Mouse (Mus musculus) G1E-ER4 (cell line): ENCODE measurements around the gene Ankrd33b. TPM values are rescaled to one million over a fixed set of nuclear protein-coding genes. Genes with fewer than 3 reads are reported as not detected.

Source experiments
- GATA1 ChIP-seq: IDR thresholded peaks from one replicate; pipeline ENCODE4 v1.8.0; 2012; ENCODE audit warnings: low read length, inconsistent platforms
- polyA plus RNA-seq: library from polyadenylated mRNA; stranded (reverse); fragments of >175 nt; gene quantifications from 2 replicates; pipeline ENCODE4 v1.2.3, GENCODE M21; 2012

Ankrd33b gene
- polyA plus RNA-seq, 1 experiment = not detected

DNA sequence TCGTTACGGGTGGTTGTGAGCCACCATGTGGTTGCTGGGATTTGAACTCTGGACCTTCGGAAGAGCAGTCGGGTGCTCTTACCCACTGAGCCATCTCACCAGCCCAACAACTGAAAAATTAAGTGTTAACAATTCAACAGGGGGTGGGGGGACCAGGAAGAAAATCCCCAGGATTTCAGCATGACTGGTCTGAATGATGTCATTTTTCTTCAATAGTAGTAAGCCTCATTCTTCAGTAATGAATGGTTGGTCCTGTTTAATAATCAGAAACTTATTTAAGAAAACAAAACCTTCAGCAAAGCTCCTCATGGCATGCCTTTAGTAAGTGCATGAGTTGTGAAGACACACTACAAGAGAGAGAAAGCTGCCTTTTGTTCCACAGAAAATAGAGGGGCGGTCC is 32.7 kb downstream of the Ankrd33b start:
- no peak for TF ChIP-seq GATA1

DNA sequence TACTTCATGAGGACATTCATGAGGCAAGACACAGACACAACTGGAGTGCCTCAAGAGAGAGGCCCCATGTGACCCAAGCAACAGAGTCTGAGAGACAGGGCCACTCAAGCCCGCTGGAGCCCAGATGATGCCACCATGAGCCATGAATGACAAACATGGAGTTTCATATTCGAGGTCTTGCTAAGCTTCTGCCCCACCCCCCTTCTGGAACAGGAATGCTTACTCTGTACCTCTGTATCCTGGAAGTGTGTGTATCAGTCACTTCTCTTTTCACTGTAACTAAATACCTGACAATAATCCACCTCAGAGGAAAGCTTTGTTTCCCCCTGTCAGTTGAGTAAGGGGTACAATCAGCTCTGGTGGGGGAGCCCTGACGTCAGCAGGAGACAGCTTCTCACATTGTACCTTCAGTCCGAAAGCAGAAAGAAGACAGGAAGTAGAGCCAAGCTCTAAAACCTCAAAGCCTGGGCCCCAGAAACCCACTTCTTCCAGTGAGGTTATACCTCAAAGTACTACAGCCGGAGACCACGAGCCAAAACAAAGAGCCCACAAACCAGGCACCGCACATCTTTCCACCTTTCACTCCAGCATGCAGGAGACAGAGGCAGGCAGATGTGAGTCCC is 34.9 kb downstream of the Ankrd33b start:
- no peak for TF ChIP-seq GATA1

- no peak for TF ChIP-seq GATA1
Observed at GRCm38 (mm10) chr15:31331742-31332141, 35.8 kb downstream of the Ankrd33b start.

DNA sequence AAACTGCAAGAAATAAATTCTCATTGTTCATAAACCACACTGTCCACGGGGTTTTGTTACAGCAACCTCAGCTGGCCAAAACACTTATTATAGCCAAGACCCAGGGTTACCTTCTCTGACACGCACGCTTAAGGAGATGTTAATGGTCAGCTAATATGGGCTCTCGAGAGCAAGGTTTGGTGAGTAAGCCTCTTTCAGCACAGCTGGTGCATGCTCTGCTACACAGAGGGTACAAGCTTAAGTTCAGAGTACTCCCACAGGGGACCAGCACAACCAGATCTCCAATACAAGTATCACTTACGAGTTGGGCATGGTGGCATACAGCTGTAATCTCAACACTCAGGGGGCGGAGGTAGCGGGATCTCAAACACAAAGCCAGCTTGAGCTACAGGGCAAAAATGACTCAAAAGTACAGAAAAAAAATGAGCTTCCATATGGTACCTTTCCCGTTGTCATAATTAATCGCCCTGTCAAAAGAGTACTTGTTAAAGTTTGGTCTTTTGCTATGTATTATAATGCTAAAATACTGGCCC is 39.4 kb downstream of the Ankrd33b start:
- no peak for TF ChIP-seq GATA1

DNA sequence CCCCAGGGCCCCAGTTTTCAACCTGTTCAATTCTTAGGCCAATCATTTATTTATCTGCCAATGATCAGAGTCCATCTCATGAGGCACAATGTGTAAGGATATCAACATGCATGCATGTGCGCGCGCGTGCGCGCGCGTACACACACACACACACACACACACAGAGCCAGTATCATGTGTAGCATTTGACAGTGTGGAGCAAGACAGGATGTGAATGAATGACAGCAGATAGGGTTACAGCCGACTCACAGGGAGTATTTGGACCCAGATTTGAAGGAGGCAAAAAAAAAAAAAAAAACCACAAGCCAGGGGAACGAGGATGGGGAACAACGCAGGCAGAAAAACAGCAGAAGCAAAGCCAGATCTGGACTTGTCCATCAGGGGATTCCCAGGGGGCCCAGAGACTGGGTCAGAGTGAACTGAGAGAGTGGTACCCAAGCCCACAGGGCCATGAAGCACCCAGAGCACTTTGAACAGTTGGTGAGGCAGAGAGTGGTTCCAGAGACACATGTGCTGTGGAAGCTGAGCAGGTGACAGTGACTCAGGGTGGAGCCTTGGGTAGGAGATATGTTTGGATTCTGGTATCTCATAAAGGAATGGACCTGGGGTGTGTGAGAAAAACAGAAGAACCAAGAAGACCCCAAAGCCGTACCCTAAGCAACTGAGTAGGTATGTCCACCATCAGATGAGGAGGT is 41.7 kb downstream of the Ankrd33b start:
- TF ChIP-seq GATA1 = no peak

DNA sequence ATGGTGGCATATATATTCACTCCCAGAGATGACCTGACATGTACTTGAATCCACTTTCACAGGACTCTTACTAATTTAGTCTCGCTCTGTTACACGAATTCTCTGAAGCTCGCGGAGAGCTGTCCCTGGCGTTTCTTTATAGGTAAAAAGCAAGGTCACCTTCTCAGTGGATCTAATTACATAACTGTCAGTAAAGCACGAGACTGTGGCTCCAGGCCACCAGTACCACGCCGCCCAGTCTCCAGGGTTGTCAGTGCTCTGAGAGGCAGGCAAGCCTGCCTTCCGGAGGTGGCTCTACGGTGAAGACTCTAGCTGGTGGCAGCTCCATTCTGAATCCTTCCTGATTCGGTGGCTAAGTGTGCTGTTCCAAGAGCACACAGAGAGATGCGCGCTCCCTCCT is 43.0 kb downstream of the Ankrd33b start:
- TF ChIP-seq GATA1 = no peak

DNA sequence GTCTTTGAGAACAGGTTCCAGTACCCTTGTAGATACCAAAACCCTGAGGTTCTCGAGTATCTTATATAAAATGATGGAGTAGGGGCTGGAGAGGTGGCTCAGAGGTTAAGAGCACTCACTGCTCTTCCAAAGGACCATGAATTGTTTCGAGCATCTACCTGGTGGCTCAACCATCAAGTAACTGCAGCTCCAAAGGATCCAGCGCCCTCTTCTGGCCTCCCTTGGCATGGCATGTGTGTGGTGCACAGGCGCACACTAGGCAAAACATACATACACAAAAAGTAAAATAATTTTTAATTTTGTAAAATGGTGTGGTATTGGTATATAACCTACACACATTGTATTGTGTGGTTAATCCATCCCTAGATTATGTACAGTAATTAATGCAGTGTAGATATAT is 43.8 kb downstream of the Ankrd33b start:
- no peak for TF ChIP-seq GATA1

GRCm38 (mm10) chr15:31320598-31321377 is 46.7 kb downstream of the Ankrd33b start:
- no peak for TF ChIP-seq GATA1

DNA sequence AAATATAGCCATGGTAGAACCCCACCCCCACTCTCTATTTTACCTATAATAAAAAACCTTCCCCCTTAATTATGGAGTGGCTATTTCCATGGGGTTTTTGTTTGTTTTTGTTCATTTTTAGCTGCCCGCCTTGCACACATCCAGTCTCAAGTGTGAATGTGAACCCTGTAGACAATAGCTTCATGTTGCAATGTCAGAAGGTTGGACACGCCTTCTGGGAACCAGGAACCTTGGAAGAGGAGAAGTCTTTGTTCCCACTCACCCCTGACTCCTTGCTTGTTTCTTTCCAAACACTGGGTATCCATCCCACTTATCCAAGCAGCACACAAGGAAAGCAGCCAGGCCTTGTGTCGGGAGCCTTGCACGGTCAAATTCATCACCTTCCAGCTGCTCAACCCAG is 48.5 kb downstream of the Ankrd33b start:
- TF ChIP-seq GATA1 = no peak

- no peak for TF ChIP-seq GATA1
Observed at GRCm38 (mm10) chr15:31318158-31318955, 49.2 kb downstream of the Ankrd33b start.

DNA sequence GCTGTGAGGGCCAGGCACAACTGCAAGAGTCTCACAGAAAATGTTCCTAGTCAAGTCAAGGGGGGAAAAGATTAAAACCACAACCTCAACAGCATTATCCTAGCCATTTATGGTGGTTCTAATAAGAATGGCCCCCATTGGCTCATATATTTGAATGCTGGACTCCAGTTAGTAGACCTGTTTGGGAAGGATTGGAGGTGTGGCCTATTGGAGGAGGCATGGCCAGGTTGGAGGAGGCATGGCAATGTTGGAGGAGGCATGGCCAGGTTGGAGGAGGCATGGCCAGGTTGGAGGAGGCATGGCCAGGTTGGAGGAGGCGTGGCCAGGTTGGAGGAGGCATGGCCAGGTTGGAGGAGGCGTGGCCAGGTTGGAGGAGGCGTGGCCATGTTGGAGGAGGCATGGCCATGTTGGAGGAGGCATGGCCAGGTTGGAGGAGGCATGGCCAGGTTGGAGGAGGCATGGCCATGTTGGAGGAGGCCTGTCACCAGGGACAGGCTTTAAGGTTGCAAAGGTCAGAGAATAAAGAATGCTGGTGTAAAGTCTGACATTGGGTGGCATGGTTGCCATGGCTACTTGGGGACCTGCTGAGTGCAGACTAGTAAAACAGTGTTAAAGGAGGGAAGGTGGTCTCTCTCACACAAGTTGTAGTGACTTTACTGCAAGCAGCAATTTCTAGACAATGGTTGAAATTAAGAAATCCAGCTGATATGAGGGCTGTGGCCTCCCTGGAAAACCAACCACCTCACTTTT is 50.3 kb downstream of the Ankrd33b start:
- no peak for TF ChIP-seq GATA1

- no peak for TF ChIP-seq GATA1
Observed at GRCm38 (mm10) chr15:31315630-31316231, 51.8 kb downstream of the Ankrd33b start.

- TF ChIP-seq GATA1 = no peak
Observed at GRCm38 (mm10) chr15:31312001-31312400, 55.5 kb downstream of the Ankrd33b start.

DNA sequence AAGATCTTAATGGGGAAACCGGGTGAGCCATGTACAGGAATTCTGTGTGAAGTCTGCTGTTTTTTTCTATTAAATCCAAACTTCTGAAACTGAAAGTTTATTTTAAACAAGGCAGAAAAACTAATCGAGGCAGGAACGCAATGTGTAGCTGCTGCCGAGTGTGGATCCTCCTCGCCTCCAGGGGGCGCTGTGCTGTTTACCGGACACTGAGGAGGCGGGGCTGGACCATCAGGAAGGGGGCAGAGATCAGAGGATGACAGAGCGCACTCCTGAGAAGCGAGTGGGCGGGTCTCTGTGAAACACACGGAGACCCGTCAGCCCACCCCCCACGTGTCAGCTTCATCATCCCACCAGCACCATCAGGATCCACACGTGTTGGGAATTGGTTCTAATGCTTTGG is 58.0 kb downstream of the Ankrd33b start:
- no peak for TF ChIP-seq GATA1

- TF ChIP-seq GATA1 = no peak
Observed at GRCm38 (mm10) chr15:31306726-31307125, 60.8 kb downstream of the Ankrd33b start.
